Mouse (Mus musculus): ENCODE measurements around the gene 4930544G11Rik. TPM values are rescaled to one million over a fixed set of nuclear protein-coding genes. Genes with fewer than 3 reads are reported as not detected.
A peak's percentile ranks its signal among the peaks of the same experiment; 100 is the strongest.

4930544G11Rik gene
- not detected in 2 replicates for polyA plus RNA-seq (2012; rRNA removed)

- DNase-seq (ENCODE audit: low read depth): no peak
- TF ChIP-seq POLR2A (IDR thresholded peaks at IDR 0.05; ENCODE audit: borderline replicate concordance, extremely low read depth, insufficient read depth, insufficient read length, poor library complexity, severe bottlenecking) (no peak), CTCF (IDR thresholded peaks at IDR 0.05; ENCODE audit: borderline replicate concordance, extremely low read depth, insufficient read depth, insufficient read length) (no peak)
These were observed at the start of gene 4930544G11Rik for GRCm38 (mm10) chr6:65952309-65952708. Gene 4930544G11Rik (plus strand): TSS chr6:65952609.

GRCm38 (mm10) chr6:65906657-65907182 is 45.7 kb upstream of the 4930544G11Rik start:
- TF ChIP-seq CTCF (IDR thresholded peaks at IDR 0.05; ENCODE audit: borderline replicate concordance, extremely low read depth, insufficient read depth, insufficient read length) (no peak), POLR2A (IDR thresholded peaks at IDR 0.05; ENCODE audit: borderline replicate concordance, extremely low read depth, insufficient read depth, insufficient read length, poor library complexity, severe bottlenecking) (no peak)
- no peak for DNase-seq (ENCODE audit: low read depth)

- DNase-seq (ENCODE audit: low read depth): peak; percentile 20
These were observed 37.0 kb upstream of the 4930544G11Rik start for GRCm38 (mm10) chr6:65915421-65915820.

GRCm38 (mm10) chr6:65921703-65922102 is 30.7 kb upstream of the 4930544G11Rik start:
- no peak for TF ChIP-seq POLR2A (IDR thresholded peaks at IDR 0.05; ENCODE audit: borderline replicate concordance, extremely low read depth, insufficient read depth, insufficient read length, poor library complexity, severe bottlenecking)
- no peak for TF ChIP-seq CTCF (IDR thresholded peaks at IDR 0.05; ENCODE audit: borderline replicate concordance, extremely low read depth, insufficient read depth, insufficient read length)
- DNase-seq (ENCODE audit: low read depth): no peak

More at GRCm38 (mm10) chr6:65915421-65915820, 37.0 kb upstream of the 4930544G11Rik start:
- no peak for TF ChIP-seq POLR2A (IDR thresholded peaks at IDR 0.05; ENCODE audit: borderline replicate concordance, extremely low read depth, insufficient read depth, insufficient read length, poor library complexity, severe bottlenecking)
- TF ChIP-seq CTCF (IDR thresholded peaks at IDR 0.05; ENCODE audit: borderline replicate concordance, extremely low read depth, insufficient read depth, insufficient read length): no peak

- TF ChIP-seq CTCF (IDR thresholded peaks at IDR 0.05; ENCODE audit: borderline replicate concordance, extremely low read depth, insufficient read depth, insufficient read length): no peak
- TF ChIP-seq POLR2A (IDR thresholded peaks at IDR 0.05; ENCODE audit: borderline replicate concordance, extremely low read depth, insufficient read depth, insufficient read length, poor library complexity, severe bottlenecking): no peak
- DNase-seq (ENCODE audit: low read depth): peak; percentile 17
These were observed 28.8 kb upstream of the 4930544G11Rik start for GRCm38 (mm10) chr6:65923501-65924084.

GRCm38 (mm10) chr6:65925737-65926333 is 26.6 kb upstream of the 4930544G11Rik start:
- no peak for TF ChIP-seq POLR2A (IDR thresholded peaks at IDR 0.05; ENCODE audit: borderline replicate concordance, extremely low read depth, insufficient read depth, insufficient read length, poor library complexity, severe bottlenecking)
- no peak for TF ChIP-seq CTCF (IDR thresholded peaks at IDR 0.05; ENCODE audit: borderline replicate concordance, extremely low read depth, insufficient read depth, insufficient read length)
- peak; percentile 70 for DNase-seq (ENCODE audit: low read depth)

GRCm38 (mm10) chr6:65930523-65930922 is 21.9 kb upstream of the 4930544G11Rik start:
- TF ChIP-seq POLR2A (IDR thresholded peaks at IDR 0.05; ENCODE audit: borderline replicate concordance, extremely low read depth, insufficient read depth, insufficient read length, poor library complexity, severe bottlenecking): no peak
- TF ChIP-seq CTCF (IDR thresholded peaks at IDR 0.05; ENCODE audit: borderline replicate concordance, extremely low read depth, insufficient read depth, insufficient read length): no peak
- DNase-seq (ENCODE audit: low read depth): no peak

- no peak for DNase-seq (ENCODE audit: low read depth)
- no peak for TF ChIP-seq CTCF (IDR thresholded peaks at IDR 0.05; ENCODE audit: borderline replicate concordance, extremely low read depth, insufficient read depth, insufficient read length)
- no peak for TF ChIP-seq POLR2A (IDR thresholded peaks at IDR 0.05; ENCODE audit: borderline replicate concordance, extremely low read depth, insufficient read depth, insufficient read length, poor library complexity, severe bottlenecking)
These were observed 19.6 kb upstream of the 4930544G11Rik start for GRCm38 (mm10) chr6:65932776-65933175.

GRCm38 (mm10) chr6:65933177-65933576 is 19.2 kb upstream of the 4930544G11Rik start:
- peak; percentile 68 for DNase-seq (ENCODE audit: low read depth)
- TF ChIP-seq CTCF (IDR thresholded peaks at IDR 0.05; ENCODE audit: borderline replicate concordance, extremely low read depth, insufficient read depth, insufficient read length): no peak
- no peak for TF ChIP-seq POLR2A (IDR thresholded peaks at IDR 0.05; ENCODE audit: borderline replicate concordance, extremely low read depth, insufficient read depth, insufficient read length, poor library complexity, severe bottlenecking)

- TF ChIP-seq POLR2A (IDR thresholded peaks at IDR 0.05; ENCODE audit: borderline replicate concordance, extremely low read depth, insufficient read depth, insufficient read length, poor library complexity, severe bottlenecking) (no peak), CTCF (IDR thresholded peaks at IDR 0.05; ENCODE audit: borderline replicate concordance, extremely low read depth, insufficient read depth, insufficient read length) (no peak)
- DNase-seq (ENCODE audit: low read depth): no peak
These were observed 16.7 kb upstream of the 4930544G11Rik start for GRCm38 (mm10) chr6:65935566-65936281.

GRCm38 (mm10) chr6:65950492-65950891 is 1.9 kb upstream of the 4930544G11Rik start:
- TF ChIP-seq CTCF (IDR thresholded peaks at IDR 0.05; ENCODE audit: borderline replicate concordance, extremely low read depth, insufficient read depth, insufficient read length) (no peak), POLR2A (IDR thresholded peaks at IDR 0.05; ENCODE audit: borderline replicate concordance, extremely low read depth, insufficient read depth, insufficient read length, poor library complexity, severe bottlenecking) (no peak)
- DNase-seq (ENCODE audit: low read depth): peak; percentile 15

Measured in brain, embryonic 14.5 days (tissue).